Mouse (Mus musculus) forebrain, embryonic 12.5 days (tissue): ENCODE results near the gene Dram1. TPM values are rescaled to one million over a fixed set of nuclear protein-coding genes. Genes with fewer than 3 reads are reported as not detected.

ENCODE experiments used
- ATAC-seq: fragments of 200-750 bp; cut with Nextera tagmentation; 2 replicates; pipeline ENCODE4 v1.8.0; 2017; ENCODE audit warnings: moderate TSS enrichment; ENCODE audit not compliant: low FRiP score
- H3K27ac ChIP-seq: fragments of 300-500 bp; sonication (generic); 2 replicates; pipeline ENCODE4 v1.5.1; 2016; ENCODE audit warnings: mild to moderate bottlenecking
- H3K27me3 ChIP-seq: fragments of 300-500 bp; sonication (generic); 2 replicates; pipeline ENCODE4 v1.6.1; 2016; ENCODE audit warnings: mild to moderate bottlenecking
- H3K36me3 ChIP-seq: fragments of 300-500 bp; sonication (generic); replicated peaks from 2 replicates; pipeline ENCODE4 v1.6.1; 2016; ENCODE audit warnings: mild to moderate bottlenecking
- H3K4me1 ChIP-seq: fragments of 300-500 bp; sonication (generic); 2 replicates; pipeline ENCODE4 v1.6.1; 2016
- H3K4me2 ChIP-seq: fragments of 300-500 bp; sonication (generic); 2 replicates; pipeline ENCODE4 v1.6.1; 2016; ENCODE audit warnings: mild to moderate bottlenecking, moderate library complexity
- H3K4me3 ChIP-seq: fragments of 300-500 bp; sonication (generic); replicated peaks from 2 replicates; pipeline ENCODE4 v1.5.1; 2016; ENCODE audit warnings: mild to moderate bottlenecking
- H3K9ac ChIP-seq: fragments of 300-500 bp; sonication (generic); 2 replicates; pipeline ENCODE4 v1.6.1; 2016; ENCODE audit warnings: mild to moderate bottlenecking
- H3K9me3 ChIP-seq: fragments of 300-500 bp; sonication (generic); 2 replicates; pipeline ENCODE4 v1.6.1; 2016
- WGBS: fragments of 180-500 bp; shearing (Covaris S2); methylation state at CpG from one replicate; pipeline ENCODE4 v1.1.7; 2016; 5-methylcytosine and 5-hydroxymethylcytosine counted together
- polyA plus RNA-seq: library from polyadenylated mRNA; unstranded; fragments of >200 nt; fragmentation: Nextera tagmentation; extraction: Ambion mirVana; gene quantifications from 2 replicates; pipeline ENCODE4 v1.2.1, GENCODE M21; 2016

Gene Dram1
- polyA plus RNA-seq, 1 experiment from 2014 or later: 0.50 TPM

- no peaks in the 10 kb centered on the region for H3K36me3 ChIP-seq
- no peak for ATAC-seq
- H3K4me2 ChIP-seq: no peak overlapping the region
- no peaks in the 10 kb centered on the region for H3K27me3 ChIP-seq
- H3K4me3 ChIP-seq: no peak overlapping the region
- H3K9ac ChIP-seq: no peak overlapping the region
- no peaks in the 10 kb centered on the region for H3K4me1 ChIP-seq
- WGBS: 90% methylated on average over 9 of the region's 9 CpGs
- H3K9me3 ChIP-seq: no peaks in the 10 kb centered on the region
- no peak overlapping the region for H3K27ac ChIP-seq
Measured at GRCm38 (mm10) chr10:88340660-88341059, 38.2 kb downstream of the Dram1 start.

DNA sequence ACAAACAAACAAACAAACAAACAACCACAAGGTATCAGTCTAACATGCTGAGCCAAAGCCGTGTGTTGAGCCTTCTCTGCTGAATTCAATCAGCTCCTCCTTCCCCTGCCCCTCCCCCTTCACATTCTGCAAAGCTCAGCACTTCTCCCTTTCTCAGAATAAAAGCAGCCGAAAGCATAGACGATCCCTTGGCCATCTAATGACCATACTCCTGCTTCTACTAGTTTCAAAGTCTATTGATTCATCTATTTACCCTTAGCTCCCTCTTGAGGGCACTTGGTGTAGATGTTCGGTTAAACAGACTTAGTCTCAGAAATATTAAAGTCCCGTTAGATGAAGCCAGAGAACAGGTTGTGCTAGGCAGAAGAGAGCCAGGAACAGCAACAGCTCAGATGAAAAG is 48.2 kb downstream of the Dram1 start:
- Histone ChIP-seq H3K4me2 (no peak overlapping the region), H3K27me3 (0 out of 2 replicates have a peak, but pooled peaks cover 3% of the 10 kb centered on the region), H3K36me3 (no peaks in the 10 kb centered on the region), H3K27ac (no peak overlapping the region), H3K9ac (no peak overlapping the region), H3K4me1 (0 out of 2 replicates have a peak, but pooled peaks cover 2% of the 10 kb centered on the region), H3K4me3 (no peak overlapping the region), H3K9me3 (no peaks in the 10 kb centered on the region)
- WGBS: 28% methylated on average over 5 of the region's 5 CpGs
- ATAC-seq: no peak

DNA sequence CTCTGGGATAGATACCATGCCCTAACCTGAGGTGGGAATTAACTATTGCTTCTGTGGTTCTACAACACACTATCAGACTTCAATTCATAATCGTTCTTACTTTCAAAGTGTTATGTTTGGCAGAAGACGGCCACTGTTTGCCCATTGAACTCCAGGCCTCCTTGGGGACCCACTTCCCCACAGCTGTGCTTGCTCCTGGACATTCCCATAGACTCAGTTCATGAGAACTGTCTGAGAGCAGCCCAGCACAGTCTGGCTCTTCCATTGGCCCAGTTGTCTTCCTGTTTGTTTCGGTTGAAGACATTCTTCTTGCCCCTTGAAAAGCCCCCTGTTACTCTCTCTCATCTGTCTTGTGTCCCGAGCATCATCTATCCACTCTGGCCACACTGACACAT is 50.8 kb downstream of the Dram1 start:
- H3K9ac ChIP-seq: no peak overlapping the region
- 80% methylated on average over 4 of the region's 4 CpGs for WGBS
- no peaks in the 10 kb centered on the region for H3K9me3 ChIP-seq
- no peak overlapping the region for H3K4me2 ChIP-seq
- H3K4me3 ChIP-seq: no peak overlapping the region
- no peak for ATAC-seq
- H3K36me3 ChIP-seq: no peaks in the 10 kb centered on the region
- H3K27me3 ChIP-seq: 0 out of 2 replicates have a peak, but pooled peaks cover 3% of the 10 kb centered on the region
- H3K27ac ChIP-seq: no peak overlapping the region
- H3K4me1 ChIP-seq: 0 out of 2 replicates have a peak, but pooled peaks cover 2% of the 10 kb centered on the region

GRCm38 (mm10) chr10:88327160-88328055 is 51.5 kb downstream of the Dram1 start:
- Histone ChIP-seq H3K4me1 (0 out of 2 replicates have a peak, but pooled peaks cover 2% of the 10 kb centered on the region), H3K9ac (0 out of 2 replicates have a peak overlapping the region, but pooled peaks have one; percentile 33), H3K36me3 (no peaks in the 10 kb centered on the region), H3K4me2 (peak overlapping the region; percentile 36; the same call in 1 of the 2 replicates), H3K27me3 (0 out of 2 replicates have a peak, but pooled peaks cover 3% of the 10 kb centered on the region), H3K4me3 (0 out of 2 replicates have a peak overlapping the region, but pooled peaks have one; percentile 8), H3K9me3 (no peaks in the 10 kb centered on the region), H3K27ac (no peak overlapping the region)
- WGBS: 52% methylated on average over 11 of the region's 11 CpGs
- peak; percentile 88 for ATAC-seq

- Histone ChIP-seq H3K27me3 (0 out of 2 replicates have a peak, but pooled peaks cover under 1% of the 10 kb centered on the region), H3K4me1 (peaks cover 4% of the 10 kb centered on the region; the same call in 1 of the 2 replicates), H3K9ac (no peak overlapping the region), H3K27ac (no peak overlapping the region), H3K4me3 (no peak overlapping the region), H3K4me2 (no peak overlapping the region), H3K36me3 (no peaks in the 10 kb centered on the region), H3K9me3 (no peaks in the 10 kb centered on the region)
- 82% methylated on average over 5 of the region's 5 CpGs for WGBS
- no peak for ATAC-seq
Measured at GRCm38 (mm10) chr10:88321739-88322138, 57.1 kb downstream of the Dram1 start.

- Histone ChIP-seq H3K36me3 (no peaks in the 10 kb centered on the region), H3K9ac (no peak overlapping the region), H3K9me3 (no peaks in the 10 kb centered on the region), H3K4me1 (peaks cover 4% of the 10 kb centered on the region; the same call in 1 of the 2 replicates), H3K4me2 (no peak overlapping the region), H3K27ac (no peak overlapping the region), H3K27me3 (no peaks in the 10 kb centered on the region), H3K4me3 (no peak overlapping the region)
- no peak for ATAC-seq
- WGBS: 71% methylated on average over 12 of the region's 12 CpGs
Measured at GRCm38 (mm10) chr10:88320714-88321416, 58.0 kb downstream of the Dram1 start.

- ATAC-seq: no peak
- Histone ChIP-seq H3K4me1 (peaks cover 4% of the 10 kb centered on the region; the same call in 1 of the 2 replicates), H3K27ac (no peak overlapping the region), H3K4me3 (no peak overlapping the region), H3K27me3 (no peaks in the 10 kb centered on the region), H3K36me3 (no peaks in the 10 kb centered on the region), H3K9ac (no peak overlapping the region), H3K9me3 (no peaks in the 10 kb centered on the region), H3K4me2 (no peak overlapping the region)
- 75% methylated on average over 4 of the region's 4 CpGs for WGBS
Measured at GRCm38 (mm10) chr10:88318179-88318578, 60.7 kb downstream of the Dram1 start.

DNA sequence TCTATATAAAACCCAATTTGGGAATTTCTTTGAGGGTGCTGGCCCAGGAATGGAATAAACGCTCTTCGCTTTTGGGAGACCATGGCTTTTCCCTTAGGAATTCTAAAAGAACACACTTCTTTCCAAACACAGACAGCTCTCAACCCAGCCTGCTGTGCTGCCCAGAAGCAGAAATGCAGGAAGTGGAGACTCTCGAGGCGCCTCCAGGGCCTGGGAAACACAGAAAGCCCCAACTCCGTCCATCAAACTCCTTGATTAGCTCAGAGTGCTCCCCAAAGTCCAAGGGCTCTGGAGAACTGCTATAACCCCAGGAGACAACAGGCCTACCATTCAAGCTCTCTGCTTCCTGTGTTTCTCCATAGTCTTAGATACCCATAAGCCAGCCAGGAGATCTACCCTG is 61.7 kb downstream of the Dram1 start:
- H3K4me3 ChIP-seq: no peak overlapping the region
- no peak overlapping the region for H3K27ac ChIP-seq
- H3K27me3 ChIP-seq: no peaks in the 10 kb centered on the region
- 85% methylated on average over 5 of the region's 5 CpGs for WGBS
- H3K4me1 ChIP-seq: peaks cover 4% of the 10 kb centered on the region; the same call in 1 of the 2 replicates
- H3K4me2 ChIP-seq: no peak overlapping the region
- no peaks in the 10 kb centered on the region for H3K9me3 ChIP-seq
- no peak for ATAC-seq
- no peaks in the 10 kb centered on the region for H3K36me3 ChIP-seq
- no peak overlapping the region for H3K9ac ChIP-seq

- H3K27me3 ChIP-seq: no peaks in the 10 kb centered on the region
- no peaks in the 10 kb centered on the region for H3K4me1 ChIP-seq
- 93% methylated on average over 5 of the region's 5 CpGs for WGBS
- H3K4me2 ChIP-seq: no peak overlapping the region
- H3K36me3 ChIP-seq: no peaks in the 10 kb centered on the region
- no peak overlapping the region for H3K4me3 ChIP-seq
- H3K9ac ChIP-seq: no peak overlapping the region
- no peak overlapping the region for H3K27ac ChIP-seq
- no peak for ATAC-seq
- H3K9me3 ChIP-seq: no peaks in the 10 kb centered on the region
Measured at GRCm38 (mm10) chr10:88314841-88315240, 64.0 kb downstream of the Dram1 start.

- H3K36me3 ChIP-seq: no peaks in the 10 kb centered on the region
- H3K9ac ChIP-seq: no peak overlapping the region
- ATAC-seq: no peak
- no peak overlapping the region for H3K27ac ChIP-seq
- no peaks in the 10 kb centered on the region for H3K4me1 ChIP-seq
- 87% methylated on average over 10 of the region's 10 CpGs for WGBS
- no peak overlapping the region for H3K4me3 ChIP-seq
- no peaks in the 10 kb centered on the region for H3K27me3 ChIP-seq
- H3K4me2 ChIP-seq: no peak overlapping the region
- no peaks in the 10 kb centered on the region for H3K9me3 ChIP-seq
Measured at GRCm38 (mm10) chr10:88309851-88310250, 69.0 kb downstream of the Dram1 start.

- H3K9me3 ChIP-seq: no peaks in the 10 kb centered on the region
Measured at GRCm38 (mm10) chr10:88306235-88306634, 72.6 kb downstream of the Dram1 start.

GRCm38 (mm10) chr10:88304302-88304701 is 74.6 kb downstream of the Dram1 start:
- 13% methylated on average over 4 of the region's 4 CpGs for WGBS
- Histone ChIP-seq H3K4me3 (no peak overlapping the region), H3K27me3 (no peaks in the 10 kb centered on the region), H3K4me2 (no peak overlapping the region), H3K4me1 (no peaks in the 10 kb centered on the region), H3K27ac (no peak overlapping the region), H3K9me3 (no peaks in the 10 kb centered on the region), H3K9ac (no peak overlapping the region), H3K36me3 (no peaks in the 10 kb centered on the region)
- no peak for ATAC-seq

More at GRCm38 (mm10) chr10:88306235-88306634, 72.6 kb downstream of the Dram1 start:
- no peak for ATAC-seq
- no peaks in the 10 kb centered on the region for H3K36me3 ChIP-seq
- no peak overlapping the region for H3K9ac ChIP-seq
- no peaks in the 10 kb centered on the region for H3K27me3 ChIP-seq
- H3K4me2 ChIP-seq: no peak overlapping the region
- whole genome bisulfite sequencing: 97% methylated on average over 3 of the region's 3 CpGs
- H3K27ac ChIP-seq: no peak overlapping the region
- H3K4me3 ChIP-seq: no peak overlapping the region
- no peaks in the 10 kb centered on the region for H3K4me1 ChIP-seq
